Mouse (Mus musculus): ENCODE measurements at regions not wholly inside any gene's neighbourhood (a gene's known extent, or its start where the extent isn't known, plus 50 kb on each side); places are given as distances from the start of the nearest gene placed in this dataset.
"Not testable (repeated sequence)": the region's sequence is repeated elsewhere in the genome, so short reads cannot be mapped to it uniquely, and the experiment has no call there.

GRCm38 (mm10) chr2:135525779-135526178 lies 133.0 kb upstream of the Plcb4 start:
- DNase-seq = no peak

- DNase-seq = no peak
Measured at GRCm38 (mm10) chr2:135529619-135530018, 129.2 kb upstream of the Plcb4 start.

GRCm38 (mm10) chr2:135536303-135536871 lies 122.4 kb upstream of the Plcb4 start:
- DNase-seq = no peak

DNA sequence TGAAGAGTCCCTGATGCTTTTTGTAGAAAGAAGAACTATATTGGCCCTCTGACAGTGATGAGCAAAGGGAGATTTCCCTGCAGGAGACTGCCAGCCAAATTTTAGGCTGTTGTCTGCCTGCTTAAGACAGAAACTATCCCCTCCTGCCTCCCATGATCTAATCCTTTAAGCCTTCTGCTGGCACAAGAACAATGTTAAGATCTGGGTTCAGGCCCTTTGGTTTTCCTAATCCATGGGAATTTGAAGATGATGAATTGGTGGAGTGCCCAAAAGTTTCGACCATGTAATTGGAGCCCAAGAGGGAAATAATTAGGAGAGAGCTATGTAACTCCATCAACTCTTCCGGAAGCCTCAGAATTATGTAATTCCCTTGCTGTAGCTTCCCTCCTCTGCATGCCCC lies 120.8 kb upstream of the Plcb4 start:
- DNase-seq = no peak

GRCm38 (mm10) chr2:135541058-135541457 lies 117.8 kb upstream of the Plcb4 start:
- peak; percentile 37 for DNase-seq

- no peak for DNase-seq
Measured at GRCm38 (mm10) chr2:135541930-135542329, 116.9 kb upstream of the Plcb4 start.

DNA sequence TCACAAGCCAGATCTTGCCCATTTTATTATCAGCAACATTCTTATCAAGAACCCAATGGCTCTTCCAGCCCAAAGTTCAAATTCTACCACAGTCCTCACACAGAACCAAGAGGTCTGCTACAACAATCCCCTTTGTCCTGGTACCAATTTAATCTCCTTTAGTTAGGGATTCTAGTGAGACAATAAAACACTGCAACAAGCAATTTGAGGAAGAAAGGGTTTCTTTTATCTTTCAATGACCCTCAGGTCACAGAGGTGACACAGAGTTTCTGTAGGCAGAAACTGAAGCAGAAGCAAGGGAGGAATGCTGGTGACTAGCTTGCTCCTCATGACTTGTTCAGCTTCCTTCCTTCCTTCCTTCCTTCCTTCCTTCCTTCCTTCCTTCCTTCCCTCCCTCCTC lies 113.9 kb upstream of the Plcb4 start:
- DNase-seq = no peak

GRCm38 (mm10) chr2:135547966-135548365 lies 110.8 kb upstream of the Plcb4 start:
- DNase-seq = no peak

GRCm38 (mm10) chr2:135553031-135553430 lies 105.8 kb upstream of the Plcb4 start:
- no peak for DNase-seq

DNA sequence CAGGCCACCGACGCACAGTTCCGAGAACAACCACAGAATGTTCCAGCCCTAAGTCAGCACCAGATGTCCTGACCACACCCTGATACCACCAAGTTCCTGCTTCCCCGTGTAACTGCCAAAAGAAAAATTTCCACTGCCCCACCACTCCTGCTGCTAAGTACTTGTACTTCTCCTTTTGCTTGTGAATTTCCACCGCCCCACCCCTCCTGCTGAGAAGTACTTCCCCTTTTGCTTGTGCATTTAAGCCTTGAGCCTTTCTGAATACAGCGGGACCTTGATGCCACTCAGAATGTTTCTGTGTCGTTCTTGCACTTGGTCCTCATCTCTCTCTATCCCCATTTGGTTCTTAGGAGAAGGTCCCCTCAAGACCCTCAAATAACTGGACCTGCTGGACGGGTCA lies 100.8 kb upstream of the Plcb4 start:
- not testable (repeated sequence) for DNase-seq

DNA sequence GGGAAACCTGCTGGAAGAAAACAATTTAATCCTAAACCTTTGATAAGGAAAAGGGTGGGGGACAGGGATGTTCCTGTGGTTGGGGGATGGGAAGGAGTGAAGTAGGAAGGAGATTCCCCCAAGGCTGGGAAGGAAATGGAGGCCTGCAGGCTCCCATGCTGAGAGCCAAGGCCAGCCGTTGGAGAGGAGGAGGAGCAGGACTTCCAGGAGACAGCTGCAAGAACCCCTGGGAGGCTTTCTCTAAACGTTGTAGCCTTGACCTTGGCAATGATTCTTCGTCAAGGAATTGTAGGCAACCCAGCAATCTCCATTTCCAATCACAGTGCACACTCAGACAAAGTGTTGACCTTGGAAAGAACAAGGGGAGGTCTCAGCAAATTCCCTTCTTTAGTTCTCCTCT lies 99.5 kb upstream of the Plcb4 start:
- DNase-seq = no peak

DNA sequence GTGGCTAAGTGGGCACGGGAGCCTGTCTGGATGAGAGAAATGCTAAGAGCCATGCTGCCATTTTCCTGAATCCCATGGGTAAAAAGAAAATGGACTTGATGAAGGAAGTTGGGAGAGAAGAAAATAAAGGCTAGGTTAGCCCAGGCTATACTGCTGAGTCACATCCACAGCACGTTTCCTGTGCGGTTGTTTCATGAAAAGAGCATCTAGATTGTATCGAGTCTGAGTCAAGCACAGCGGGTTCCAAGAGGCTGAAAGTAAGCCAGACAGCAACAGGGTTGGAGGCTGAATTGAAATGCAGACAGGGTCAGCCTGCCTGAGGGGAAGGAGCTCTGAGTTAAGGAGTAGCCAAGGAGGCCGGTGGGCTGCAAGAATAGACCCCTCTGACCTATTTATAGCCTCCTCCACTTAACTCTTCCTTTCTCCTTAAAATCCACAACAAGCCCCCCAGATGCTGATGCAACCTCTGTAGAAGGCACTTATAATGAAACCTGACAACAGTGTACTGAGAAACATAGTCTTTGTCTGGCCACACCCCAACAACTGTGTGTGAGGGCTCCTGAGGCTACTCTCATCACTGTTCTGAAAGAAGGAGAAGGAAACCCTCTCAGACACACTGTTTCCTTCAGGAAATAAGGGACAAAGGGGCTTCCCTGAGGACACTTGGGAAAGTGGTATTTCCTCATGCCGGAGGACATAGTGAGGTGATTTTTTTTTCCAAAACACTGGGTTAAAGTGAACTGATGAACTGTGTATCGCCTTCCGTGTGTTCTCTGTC lies 98.7 kb upstream of the Plcb4 start:
- DNase-seq = no peak

- no peak for DNase-seq
Measured at GRCm38 (mm10) chr2:135560856-135561255, 98.0 kb upstream of the Plcb4 start.

DNA sequence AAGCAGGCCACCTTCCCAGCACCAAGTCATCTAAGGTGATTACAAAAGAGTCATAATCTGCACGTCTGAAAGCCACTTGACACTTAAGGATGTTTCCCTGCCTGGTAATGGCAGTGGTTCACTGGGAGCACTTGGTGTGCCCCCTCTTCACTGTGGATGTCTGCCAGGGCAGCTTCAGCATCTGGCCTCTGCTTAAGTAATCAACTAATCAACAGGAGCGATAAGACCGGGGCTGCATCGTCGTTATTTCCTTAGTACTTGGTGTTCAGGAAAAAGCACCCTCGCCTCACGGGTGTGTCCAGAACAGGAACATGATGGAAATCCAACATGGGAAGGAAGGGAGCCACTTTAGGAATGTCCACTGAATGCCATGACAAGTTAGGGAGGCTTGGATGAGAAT lies 97.1 kb upstream of the Plcb4 start:
- DNase-seq = no peak

DNA sequence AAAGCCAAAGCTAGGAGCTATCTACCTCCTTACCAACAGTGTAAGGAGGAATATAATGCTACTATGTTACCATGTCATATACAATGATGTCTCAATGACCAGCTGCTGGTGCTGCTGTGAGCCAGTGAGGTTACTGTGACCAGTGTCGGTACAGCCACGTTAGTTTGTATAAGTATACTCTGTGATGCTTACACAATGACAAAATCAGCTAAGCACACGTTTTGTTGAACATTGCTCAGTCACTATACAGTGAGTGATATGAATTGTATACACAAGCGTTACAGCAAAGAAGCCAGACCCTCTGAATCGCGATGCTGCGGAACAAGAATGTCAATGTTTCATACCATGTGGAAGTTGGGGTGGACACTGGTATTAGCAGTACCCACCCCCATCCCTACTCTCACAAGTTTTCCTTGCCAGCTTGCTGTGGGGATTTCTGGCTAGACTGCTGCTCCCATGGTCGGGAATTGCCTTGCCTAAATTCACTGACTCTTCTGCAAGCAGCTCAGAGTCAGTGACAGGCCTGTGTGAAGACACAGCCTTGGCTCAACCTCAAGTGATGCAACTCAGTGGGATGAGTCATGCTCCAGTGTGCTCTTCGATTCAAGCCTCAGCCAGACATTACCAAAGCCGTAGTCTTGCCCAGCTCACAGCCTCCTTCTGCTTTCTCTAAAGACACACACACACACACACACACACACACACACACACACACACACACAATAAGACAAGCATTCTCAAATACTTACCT lies 96.5 kb upstream of the Plcb4 start:
- DNase-seq = peak; percentile 26

DNA sequence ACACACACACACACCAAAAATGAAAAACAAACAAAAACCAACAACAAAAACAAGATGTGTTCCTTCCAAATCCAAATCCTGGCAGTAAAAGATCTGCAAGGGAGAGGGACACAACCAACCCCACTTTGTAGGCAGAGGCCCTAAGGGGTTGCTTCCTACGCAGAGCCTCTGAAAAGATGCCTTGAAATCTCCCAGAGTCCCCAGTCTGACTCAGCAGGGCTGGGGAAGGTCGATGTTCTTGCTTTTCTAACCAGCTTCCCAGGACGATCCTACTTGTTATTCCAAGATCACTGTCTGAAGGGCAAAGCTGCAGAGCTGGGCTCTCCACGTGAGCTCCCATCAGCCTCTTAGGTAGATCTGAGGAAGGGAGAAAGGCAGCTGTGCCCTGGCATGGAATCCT lies 94.6 kb upstream of the Plcb4 start:
- DNase-seq = no peak

DNA sequence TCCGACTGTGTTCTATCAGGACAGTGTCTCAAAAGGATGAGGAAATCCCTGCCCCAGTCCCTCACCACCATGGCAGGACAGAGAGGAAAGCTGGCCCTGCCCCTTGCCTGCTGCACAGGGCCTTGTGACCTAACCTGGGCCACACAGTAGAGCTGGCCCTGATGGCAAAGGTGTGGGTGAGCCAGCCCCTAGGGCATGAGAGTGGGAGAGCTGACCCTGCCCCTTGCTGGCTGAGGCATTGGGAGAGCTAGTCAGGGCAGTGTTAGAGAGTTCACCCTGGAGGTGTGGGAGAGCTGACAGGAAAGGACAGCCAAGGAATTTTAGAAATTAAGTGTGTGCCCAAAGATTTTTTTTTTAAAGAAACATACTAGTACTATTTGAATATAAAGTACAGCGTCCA lies 90.5 kb upstream of the Plcb4 start:
- no peak for DNase-seq

GRCm38 (mm10) chr2:135571599-135571998 lies 87.2 kb upstream of the Plcb4 start:
- DNase-seq = no peak

GRCm38 (mm10) chr2:135577228-135577627 lies 81.6 kb upstream of the Plcb4 start:
- no peak for DNase-seq

DNA sequence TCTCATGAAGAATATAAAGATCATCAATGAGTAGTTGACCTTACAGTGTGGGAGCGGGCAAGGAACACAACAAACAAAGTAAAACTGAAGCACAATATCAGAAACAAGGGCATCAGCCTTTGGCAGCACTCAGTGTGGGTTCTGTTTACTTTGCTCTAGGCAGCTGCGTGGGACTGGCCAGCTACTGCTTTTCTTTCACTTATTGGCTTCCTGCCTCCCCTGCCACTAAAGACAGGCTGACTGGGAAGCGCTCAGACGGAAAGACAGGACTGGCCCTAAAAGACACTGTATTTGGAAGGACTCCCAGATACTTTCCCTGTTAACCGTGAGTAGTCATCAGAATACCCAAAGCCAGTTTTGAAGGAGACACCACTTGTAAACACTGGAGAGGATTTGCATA lies 80.7 kb upstream of the Plcb4 start:
- DNase-seq = no peak

DNA sequence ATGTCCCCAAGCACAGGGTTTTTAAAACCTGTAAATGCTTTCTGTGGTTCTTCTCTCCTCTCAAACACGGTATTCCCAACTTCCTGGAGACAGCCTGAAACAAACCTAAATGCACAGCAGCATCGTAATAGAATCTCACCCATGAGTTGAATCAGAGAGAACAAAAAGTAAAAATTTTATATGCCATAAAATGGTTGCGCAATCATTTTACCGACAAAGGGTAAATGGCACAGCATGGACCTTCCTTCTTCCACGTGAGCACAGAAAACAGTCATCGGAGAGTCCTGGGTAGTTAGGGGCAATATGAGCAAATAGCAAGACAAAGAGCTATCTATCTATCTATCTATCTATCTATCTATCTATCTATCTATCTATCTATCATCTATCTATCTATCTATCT lies 79.3 kb upstream of the Plcb4 start:
- no peak for DNase-seq

DNA sequence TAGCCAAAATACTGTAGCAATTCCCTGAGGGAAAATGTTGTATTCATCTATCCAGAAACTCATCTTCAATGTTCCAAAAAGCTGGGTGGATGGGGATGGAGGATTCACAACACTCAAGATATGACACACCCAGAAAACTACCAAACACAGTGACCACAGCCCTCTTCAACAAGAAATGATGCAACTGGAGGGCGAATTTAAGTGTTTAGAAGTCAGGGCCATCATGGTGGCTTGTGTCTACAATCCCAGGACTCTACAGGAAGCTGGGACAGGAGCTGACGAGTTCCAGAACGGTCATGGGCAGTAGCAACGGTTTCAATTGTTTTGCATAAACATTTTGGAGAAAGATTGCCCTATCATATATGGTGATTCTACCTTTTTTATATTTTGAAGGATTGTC lies 78.8 kb upstream of the Plcb4 start:
- no peak for DNase-seq

DNA sequence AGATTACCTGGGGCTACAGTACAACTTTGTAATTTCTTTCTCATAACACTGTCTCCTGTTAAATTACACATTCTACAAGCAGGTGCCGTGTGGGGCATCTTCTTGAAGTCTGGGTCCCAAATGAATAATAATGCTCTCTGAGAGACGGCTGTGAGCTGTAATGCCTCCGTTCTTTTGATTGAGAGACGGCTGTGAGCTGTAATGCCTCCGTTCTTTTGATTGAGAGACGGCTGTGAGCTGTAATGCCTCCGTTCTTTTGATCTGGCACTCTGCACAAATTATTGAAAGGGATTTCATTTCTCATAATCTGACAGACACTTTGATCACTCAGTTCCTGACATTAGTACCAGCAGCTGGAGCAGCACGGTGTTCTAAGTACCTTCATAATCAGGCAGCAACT lies 76.5 kb upstream of the Plcb4 start:
- DNase-seq = no peak

DNA sequence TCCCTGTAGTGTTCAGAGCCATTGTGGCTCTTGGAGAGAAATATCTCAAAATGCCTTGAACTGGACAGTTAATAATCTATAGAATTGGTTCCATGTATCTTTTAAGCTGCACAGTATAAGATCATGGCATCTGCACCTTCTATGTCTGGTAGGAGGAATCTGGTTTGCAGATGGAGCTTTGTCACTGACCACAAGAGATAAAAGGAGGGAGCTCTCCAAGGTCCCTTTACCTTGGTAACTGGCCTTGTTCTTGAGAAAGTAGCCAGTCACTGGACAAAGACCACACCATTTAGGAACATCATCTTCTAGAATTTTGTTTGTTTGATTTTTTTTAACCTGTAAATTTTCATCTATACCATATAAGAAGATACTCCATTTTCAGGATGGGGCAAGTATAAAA lies 52.5 kb upstream of the Plcb4 start:
- DNase-seq = no peak

Data from right cerebral cortex, postnatal 25 days (tissue).